Mouse (Mus musculus): ENCODE measurements at regions not wholly inside any gene's neighbourhood (a gene's known extent, or its start where the extent isn't known, plus 50 kb on each side); places are given as distances from the start of the nearest gene placed in this dataset.
A peak's percentile ranks its signal among the peaks of the same experiment; 100 is the strongest.
"Not testable (repeated sequence)": the region's sequence is repeated elsewhere in the genome, so short reads cannot be mapped to it uniquely, and the experiment has no call there.

DNA sequence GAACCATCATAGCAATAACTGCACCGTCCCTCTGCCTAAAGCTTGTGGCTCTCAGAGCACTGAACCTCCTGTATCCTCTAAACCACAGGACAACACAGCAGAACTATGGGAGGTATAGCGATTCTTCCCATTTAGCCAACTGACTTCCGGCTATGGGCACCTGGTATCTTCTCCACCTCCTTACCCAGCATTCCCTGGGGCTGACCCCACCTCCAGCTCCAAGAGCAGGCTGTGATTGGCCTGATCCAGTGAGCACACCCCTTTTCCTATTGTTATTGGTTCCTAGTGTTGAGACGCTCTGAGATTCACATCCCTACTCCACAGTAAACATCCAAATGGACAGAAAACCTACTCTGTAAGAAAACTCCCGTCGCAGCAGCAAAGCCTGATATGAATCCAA lies 236.7 kb downstream of the Prex1 start:
- DNase-seq (ENCODE audit: extremely low spot score) = no peak

DNA sequence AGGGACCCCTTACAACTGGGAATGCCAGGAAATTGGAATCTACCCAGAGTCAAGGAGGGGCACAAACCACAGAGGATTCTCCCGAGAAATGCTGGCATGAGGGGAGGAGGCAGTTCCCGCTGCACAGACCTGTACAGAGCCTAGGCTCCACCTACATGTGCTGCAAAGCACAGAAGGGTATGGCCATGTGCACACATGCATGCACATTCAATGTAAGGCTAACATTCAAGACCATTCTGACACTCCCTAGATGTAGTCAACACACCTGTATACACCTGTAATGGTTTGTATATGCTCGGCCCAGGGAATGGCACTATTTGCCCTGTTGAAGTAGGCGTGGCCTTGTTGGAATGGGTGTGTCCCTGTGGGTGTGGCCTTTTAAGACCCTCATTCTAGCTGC lies 238.0 kb downstream of the Prex1 start:
- DNase-seq (ENCODE audit: extremely low spot score) = no peak

DNA sequence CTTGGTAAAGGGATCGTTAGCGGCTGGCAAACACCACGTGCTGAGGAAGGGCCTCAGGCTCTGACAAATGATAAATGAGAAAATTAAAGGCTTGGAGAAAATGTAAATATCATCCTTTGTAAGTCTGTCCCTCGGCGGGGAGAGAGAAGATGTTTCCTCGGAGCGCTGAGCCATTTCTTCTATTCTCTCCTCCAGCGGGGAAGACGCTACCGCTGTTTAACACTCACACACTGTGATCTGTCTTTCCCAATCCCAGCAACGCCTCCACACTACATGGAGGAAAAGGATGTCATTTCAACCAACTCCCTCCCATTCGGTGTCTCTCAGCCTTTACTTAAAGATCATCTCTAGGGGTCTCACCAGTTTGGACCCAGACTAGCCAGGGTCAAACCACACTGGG lies 239.0 kb downstream of the Prex1 start:
- no peak for DNase-seq (ENCODE audit: extremely low spot score)

DNA sequence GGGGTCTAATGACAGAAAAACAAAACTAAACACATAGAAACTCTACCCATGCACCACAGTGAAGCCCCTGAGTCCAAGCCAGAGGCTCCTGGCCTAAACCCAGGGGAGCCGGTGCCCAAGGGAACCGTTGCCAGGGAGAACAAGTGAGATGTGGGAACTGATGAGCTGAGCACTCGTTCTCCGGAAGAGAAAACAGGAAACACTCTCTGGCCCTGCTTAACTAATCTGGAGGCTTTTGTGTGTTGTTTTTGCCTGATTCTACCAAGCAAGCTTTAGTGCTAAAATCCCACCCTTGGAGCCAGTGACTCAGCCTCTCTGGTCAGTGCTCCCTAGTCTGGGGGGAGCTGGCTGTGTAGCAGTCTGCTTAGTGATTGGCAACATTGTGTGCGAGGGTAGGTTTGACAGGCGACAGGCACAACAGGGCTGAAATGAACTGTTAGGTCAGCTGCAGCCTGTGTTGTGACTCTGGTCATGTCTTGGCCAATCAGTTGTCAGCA lies 242.3 kb downstream of the Prex1 start:
- DNase-seq (ENCODE audit: extremely low spot score) = no peak

GRCm38 (mm10) chr2:166469046-166469593 lies 244.5 kb downstream of the Prex1 start:
- no peak for DNase-seq (ENCODE audit: extremely low spot score)

GRCm38 (mm10) chr2:166467137-166467536 lies 246.5 kb downstream of the Prex1 start:
- no peak for DNase-seq (ENCODE audit: extremely low spot score)

GRCm38 (mm10) chr2:166465531-166465930 lies 248.1 kb downstream of the Prex1 start:
- no peak for DNase-seq (ENCODE audit: extremely low spot score)

- DNase-seq (ENCODE audit: extremely low spot score) = no peak
Observed at GRCm38 (mm10) chr2:166463539-166463938, 250.1 kb downstream of the Prex1 start.

DNA sequence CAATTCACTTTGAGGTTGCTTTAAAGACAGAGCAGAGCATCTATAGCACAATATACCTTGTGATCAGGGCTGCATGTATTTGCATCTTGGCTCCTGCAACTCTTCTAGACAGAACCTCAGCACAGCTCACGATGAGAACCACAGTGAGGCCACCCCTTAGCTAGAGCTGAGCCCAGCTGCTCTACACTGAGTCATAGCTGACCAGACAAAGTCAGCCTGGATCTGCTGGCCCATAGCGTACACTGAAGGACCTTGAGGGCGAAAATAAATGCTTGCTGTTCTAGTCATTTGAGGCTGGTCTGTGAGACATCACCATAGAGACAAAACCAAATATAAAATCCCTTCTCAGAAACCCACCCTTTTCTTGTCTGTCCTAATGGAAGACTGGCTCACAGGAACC lies 251.7 kb downstream of the Prex1 start:
- DNase-seq (ENCODE audit: extremely low spot score) = no peak

DNA sequence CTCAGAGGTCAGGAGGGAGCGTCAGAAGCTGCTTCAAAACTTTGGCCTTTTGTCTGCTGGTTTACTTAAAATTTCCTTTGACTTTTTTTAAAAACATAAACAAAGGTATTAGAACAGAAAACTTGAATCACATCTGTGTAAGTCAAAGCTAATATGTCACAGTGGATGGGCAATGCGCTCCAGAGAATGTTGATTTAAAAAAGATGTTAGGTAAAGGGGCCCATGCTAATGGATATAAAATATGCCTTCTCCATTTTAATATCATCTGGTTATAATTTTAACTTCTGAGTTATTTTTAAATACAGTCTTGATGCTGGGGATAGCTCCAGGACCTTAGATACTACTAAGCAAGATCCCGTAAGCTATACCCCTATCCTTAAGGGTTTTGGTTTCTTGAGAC lies 252.5 kb downstream of the Prex1 start:
- DNase-seq (ENCODE audit: extremely low spot score) = no peak

- peak; percentile 60 for DNase-seq (ENCODE audit: extremely low spot score)
Observed at GRCm38 (mm10) chr2:166459955-166460354, 253.7 kb downstream of the Prex1 start.

GRCm38 (mm10) chr2:166458953-166459352 lies 254.7 kb downstream of the Prex1 start:
- DNase-seq (ENCODE audit: extremely low spot score) = no peak

GRCm38 (mm10) chr2:166457381-166458172 lies 256.1 kb downstream of the Prex1 start:
- DNase-seq (ENCODE audit: extremely low spot score) = no peak

- DNase-seq (ENCODE audit: extremely low spot score) = not testable (repeated sequence)
Observed at GRCm38 (mm10) chr2:166454160-166454888, 259.3 kb downstream of the Prex1 start.

DNA sequence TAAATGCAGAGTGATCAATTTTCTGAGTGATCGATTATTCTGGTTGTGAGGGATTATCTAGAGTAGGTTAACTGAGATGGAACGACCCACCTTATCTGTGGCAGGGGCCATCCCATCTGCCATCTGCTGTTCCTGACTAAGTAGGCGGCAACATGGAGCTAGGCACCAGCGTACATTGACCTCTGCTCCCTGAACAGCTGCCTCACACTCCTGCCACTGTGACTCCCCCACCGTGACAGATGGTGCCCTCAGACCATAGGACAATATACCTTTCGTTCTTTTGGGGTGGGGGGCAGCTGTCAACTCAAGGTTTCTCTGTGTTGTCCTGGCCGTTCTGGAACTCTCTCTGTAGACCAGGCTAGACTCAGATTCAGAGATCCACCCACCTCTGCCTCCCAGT lies 262.7 kb downstream of the Prex1 start:
- DNase-seq (ENCODE audit: extremely low spot score) = no peak

DNA sequence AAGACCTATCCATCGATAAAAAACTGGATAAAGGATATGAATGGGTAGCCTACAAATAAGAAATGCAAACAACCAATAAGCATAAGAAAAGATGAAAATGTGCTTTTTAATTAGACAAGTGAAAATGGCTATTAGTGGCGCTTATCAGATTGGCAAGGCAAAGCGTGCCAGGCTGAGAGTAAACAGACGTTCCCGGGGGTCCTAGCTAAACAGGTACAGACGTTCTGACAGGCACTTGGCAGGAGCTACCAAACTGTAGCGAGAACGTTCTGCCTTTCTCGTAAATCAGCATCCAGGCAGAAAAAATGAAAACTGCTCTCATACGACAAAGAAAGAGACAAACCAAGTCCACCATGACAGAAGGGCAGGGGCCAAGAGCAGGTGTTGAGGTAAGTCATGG lies 263.3 kb downstream of the Prex1 start:
- DNase-seq (ENCODE audit: extremely low spot score) = no peak

- DNase-seq (ENCODE audit: extremely low spot score) = no peak
Observed at GRCm38 (mm10) chr2:166448724-166449123, 264.9 kb downstream of the Prex1 start.

DNA sequence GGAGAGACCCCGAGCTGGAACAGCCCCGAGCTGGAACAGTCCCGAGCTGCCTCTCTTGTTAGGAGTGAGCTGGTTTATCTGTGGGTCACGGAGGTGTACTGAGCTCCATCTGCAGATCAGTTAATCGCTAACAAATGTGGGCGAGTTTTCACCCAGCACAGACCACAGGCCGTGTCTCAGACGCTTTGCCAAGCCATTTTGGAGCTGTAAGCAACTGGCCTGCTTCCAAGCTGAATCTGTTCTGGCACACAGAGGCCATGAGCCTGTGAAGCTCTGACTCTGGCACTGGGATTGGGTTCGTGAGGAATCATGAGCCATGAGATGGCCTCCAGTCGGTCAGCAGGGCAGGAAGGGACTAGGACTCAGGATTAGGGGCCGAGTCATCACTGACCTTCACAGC lies 265.5 kb downstream of the Prex1 start:
- DNase-seq (ENCODE audit: extremely low spot score) = no peak

DNA sequence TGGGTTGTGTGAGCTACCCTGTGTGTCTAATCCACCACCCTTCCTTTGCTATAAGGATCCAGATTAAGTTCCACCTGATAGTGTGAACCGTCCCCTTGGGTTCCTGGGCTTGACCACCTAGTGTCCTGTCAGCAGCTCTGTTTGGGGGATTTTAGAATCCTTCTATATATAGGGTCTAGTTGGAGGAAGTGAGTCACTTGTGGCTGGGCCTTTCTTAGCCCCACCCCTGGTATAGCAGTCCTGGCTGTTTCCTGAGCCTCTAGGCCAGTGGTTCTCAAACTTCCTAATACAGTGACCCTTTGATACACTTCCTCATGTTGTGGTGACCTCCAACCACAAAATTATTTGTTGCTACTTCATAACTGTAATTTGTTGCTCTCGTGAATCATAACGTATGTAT lies 267.1 kb downstream of the Prex1 start:
- no peak for DNase-seq (ENCODE audit: extremely low spot score)

GRCm38 (mm10) chr2:166445824-166446223 lies 267.8 kb downstream of the Prex1 start:
- DNase-seq (ENCODE audit: extremely low spot score) = not testable (repeated sequence)

DNA sequence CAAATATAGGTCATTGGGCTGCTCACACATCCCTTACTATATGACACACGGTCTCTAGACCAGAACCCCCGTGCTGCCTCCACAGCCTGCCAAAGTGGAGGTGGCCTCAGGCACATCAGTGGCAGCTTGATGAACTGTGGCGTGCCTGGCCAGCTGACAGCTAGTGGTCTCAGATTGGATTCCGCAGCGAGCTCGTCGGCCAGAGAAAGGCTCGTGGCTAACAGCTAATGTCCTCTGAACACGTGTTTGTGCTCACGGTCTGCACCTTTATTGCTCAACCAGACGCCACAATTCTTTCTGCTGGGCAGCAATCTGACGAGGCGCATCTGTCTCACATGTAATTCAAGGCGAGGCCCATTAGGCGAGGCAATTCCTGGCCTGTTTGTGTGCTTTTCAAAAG lies 270.6 kb downstream of the Prex1 start:
- no peak for DNase-seq (ENCODE audit: extremely low spot score)

- DNase-seq (ENCODE audit: extremely low spot score) = peak; percentile 63
Observed at GRCm38 (mm10) chr2:166439847-166440775, 273.5 kb downstream of the Prex1 start.

Data from embryo, embryonic 9.5 days (tissue).